Mouse (Mus musculus): ENCODE measurements at regions not wholly inside any gene's neighbourhood (a gene's known extent, or its start where the extent isn't known, plus 50 kb on each side); places are given as distances from the start of the nearest gene placed in this dataset.

DNA sequence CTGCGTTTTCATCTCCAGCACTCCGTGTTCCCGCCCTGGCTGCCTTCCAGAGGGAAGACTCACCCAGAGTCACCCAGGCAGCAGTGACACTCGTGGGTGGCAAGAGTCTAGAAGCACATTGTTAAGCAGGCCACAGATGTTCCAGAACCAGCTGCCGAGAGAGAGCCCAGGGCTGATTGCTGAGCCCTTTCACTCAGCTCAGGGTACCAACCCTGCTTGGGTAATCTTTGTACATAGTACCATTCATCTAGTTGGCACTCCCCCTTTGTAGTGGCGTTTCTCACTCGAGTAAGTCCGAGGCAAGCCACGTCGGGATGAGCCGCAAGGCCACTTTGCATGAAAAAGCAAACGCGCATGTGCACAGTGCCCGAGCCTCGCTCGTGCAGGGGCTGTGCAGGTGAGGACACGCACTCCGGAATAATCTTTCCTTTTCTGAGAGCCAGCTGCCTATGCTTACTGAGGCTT, 156.9 kb downstream of the Zfp281 start:
- DNase-seq (ENCODE audit: low read depth): no peak

DNA sequence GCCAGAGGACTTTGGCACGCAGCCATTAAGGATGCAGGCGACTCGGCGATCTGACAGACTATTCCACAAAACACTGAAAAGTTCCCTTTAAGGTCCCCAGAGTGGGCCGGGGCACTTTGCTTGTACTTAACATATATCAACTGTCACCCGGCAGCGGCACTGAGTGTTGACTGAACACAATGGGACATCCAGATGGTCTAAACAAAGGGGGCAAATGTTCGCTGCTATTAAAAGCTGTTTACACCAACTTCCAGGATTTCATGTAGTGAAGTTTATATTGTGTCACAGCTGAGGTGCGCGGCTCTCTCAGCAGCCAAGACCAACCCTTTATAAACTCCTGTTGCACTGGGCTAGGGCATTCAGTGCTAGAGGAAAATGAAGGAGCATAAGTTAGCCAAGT, 157.6 kb downstream of the Zfp281 start:
- no peak for DNase-seq (ENCODE audit: low read depth)

DNA sequence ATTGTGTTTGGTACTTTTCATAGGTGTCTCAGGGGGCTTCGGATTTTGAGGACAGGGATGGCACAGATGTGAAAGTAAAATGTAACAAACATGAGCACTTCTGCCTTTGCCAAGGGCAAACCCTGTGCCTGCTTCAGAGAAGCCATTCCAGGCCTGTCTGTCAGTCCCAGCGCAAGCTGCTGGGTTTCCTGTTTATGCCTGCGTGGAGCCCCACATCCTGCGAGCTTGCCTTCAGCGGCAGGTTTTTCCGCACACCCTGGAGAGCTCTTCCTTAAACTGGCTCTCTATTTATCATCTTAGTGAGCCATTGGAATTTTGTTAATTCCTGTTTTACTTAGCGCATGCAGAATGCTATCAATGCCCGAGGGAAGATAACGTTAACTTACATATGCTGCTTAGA, 159.5 kb downstream of the Zfp281 start:
- DNase-seq (ENCODE audit: low read depth): no peak

DNA sequence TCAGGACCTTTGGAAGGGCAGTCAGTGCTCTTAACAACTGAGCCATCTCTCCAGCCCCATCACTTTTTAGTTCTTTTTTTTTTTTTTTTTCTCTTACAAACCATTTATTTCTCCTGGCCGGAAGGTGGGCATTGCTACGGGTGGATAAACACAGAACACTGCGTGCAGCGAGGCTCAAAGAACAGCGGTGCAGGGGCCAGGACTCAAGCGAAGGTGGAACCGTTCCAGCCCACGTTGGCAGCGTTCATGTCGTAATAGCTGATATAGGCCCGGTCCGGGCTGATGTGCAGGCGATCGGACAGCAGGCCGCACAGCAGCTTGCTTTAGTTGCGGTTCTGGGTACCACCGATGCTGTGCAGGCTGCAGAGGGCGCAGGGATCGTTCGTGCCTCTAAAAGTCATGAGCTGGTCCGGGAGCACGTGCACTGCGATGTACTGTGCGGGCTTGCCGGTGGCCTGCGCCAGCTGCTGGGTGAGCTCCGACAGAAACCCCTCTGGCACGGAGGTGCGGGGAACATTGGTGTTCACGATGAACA, 164.3 kb downstream of the Zfp281 start:
- no peak for DNase-seq (ENCODE audit: low read depth)

DNA sequence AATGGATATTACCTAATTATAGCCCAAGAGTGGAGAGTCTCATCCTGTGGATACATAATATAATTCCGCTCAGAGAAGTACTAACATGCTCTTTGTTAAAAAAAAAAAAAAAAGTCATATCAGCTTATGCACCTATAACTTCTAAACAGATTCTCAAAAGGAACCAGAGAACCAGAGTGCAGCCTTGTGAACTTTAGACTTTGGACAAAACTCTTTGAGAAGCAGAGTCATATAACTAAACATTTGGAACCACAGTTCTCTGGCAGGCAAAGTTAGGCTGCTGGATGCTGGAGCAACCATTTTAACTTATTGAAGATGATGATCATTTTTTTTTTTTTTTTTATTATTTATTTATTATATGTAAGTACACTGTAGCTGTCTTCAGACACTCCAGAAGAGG, 166.9 kb downstream of the Zfp281 start:
- no peak for DNase-seq (ENCODE audit: low read depth)

Measured in c-Kit-positive CD71-negative TER-119-negative erythroid progenitor cells, embryonic 14.5 days (primary cell).